Comparison of ENCODE assay signal across 21 mouse cellular contexts in the genomic region with DNA sequence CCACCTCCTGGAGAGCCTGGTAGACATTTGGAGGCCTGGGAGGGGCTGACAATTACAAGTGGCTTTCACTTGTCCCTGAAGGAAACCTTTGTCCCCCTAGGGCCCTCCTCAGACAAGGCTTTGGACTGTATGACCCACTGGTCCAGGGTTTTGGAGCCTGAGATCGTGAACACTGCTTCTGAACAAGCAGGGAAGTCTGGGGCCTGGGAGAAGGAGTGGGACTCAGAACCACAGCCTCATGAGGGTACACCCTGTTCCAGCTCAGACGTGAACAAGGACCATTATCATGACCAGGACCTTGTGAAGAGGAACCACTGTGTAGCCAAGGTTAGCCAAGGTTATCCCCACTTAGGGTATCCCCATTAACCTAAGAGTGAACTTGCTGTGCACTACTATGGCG. TPM values are rescaled to one million over a fixed set of nuclear protein-coding genes. Genes with fewer than 3 reads are reported as not detected.
DNase-seq lines count a peak whose midpoint lies in the region; ATAC-seq lines count a peak whose summit lies in the region.
"Had no signal": no experiment of that assay in that cellular context is flagged by ENCODE, and none has a peak within 500 bp of the region (broad histone marks: within the 10 kb centered on the region; RNA-seq: fewer than 3 reads in every experiment).

No protein-coding gene starts in this region.

- no peak overlapping the region for H3K4me3 ChIP-seq in midbrain, embryonic 11.5 days (ENCODE audit: low read depth, low read length)
- H3K4me3 ChIP-seq in midbrain, embryonic 15.5 days: no peak overlapping the region
- H3K4me3 ChIP-seq: embryonic facial prominence, embryonic 13.5 days; embryonic facial prominence, embryonic 15.5 days; erythroblast, embryonic 14.5 days; forebrain, embryonic 10.5 days; forebrain, embryonic 12.5 days had no signal

- H3K9me3 ChIP-seq in midbrain, embryonic 11.5 days (ENCODE audit: control insufficient read depth, low read length): no peaks in the 10 kb centered on the region
- no peaks in the 10 kb centered on the region for H3K9me3 ChIP-seq in midbrain, embryonic 15.5 days
- H3K9me3 ChIP-seq: embryonic facial prominence, embryonic 13.5 days; embryonic facial prominence, embryonic 15.5 days; forebrain, embryonic 10.5 days; forebrain, embryonic 12.5 days had no signal

- H3K9ac ChIP-seq in midbrain, embryonic 11.5 days (ENCODE audit: low read length): no peak overlapping the region
- H3K9ac ChIP-seq in midbrain, embryonic 15.5 days: no peak overlapping the region
- H3K9ac ChIP-seq: embryonic facial prominence, embryonic 13.5 days; embryonic facial prominence, embryonic 15.5 days; forebrain, embryonic 12.5 days had no signal

- H3K4me2 ChIP-seq in midbrain, embryonic 11.5 days: no peak overlapping the region
- H3K4me2 ChIP-seq in midbrain, embryonic 15.5 days: no peak overlapping the region
- H3K4me2 ChIP-seq: embryonic facial prominence, embryonic 13.5 days; embryonic facial prominence, embryonic 15.5 days; forebrain, embryonic 12.5 days had no signal

- peaks cover 11% of the 10 kb centered on the region for H3K4me1 ChIP-seq in midbrain, embryonic 11.5 days (ENCODE audit: control insufficient read depth, insufficient read depth, low read length)
- H3K4me1 ChIP-seq in midbrain, embryonic 15.5 days: peaks cover 14% of the 10 kb centered on the region

- 0 out of 2 replicates have a peak, but pooled peaks cover under 1% of the 10 kb centered on the region for H3K27me3 ChIP-seq in midbrain, embryonic 11.5 days (ENCODE audit: control insufficient read depth, insufficient read depth, low read length)
- H3K27me3 ChIP-seq in midbrain, embryonic 15.5 days (replicated peaks): no peaks in the 10 kb centered on the region
- H3K27me3 ChIP-seq: embryonic facial prominence, embryonic 13.5 days; embryonic facial prominence, embryonic 15.5 days had no signal

- H3K27ac ChIP-seq in midbrain, embryonic 11.5 days (ENCODE audit: low read depth, low read length): no peak overlapping the region
- no peak overlapping the region for H3K27ac ChIP-seq in midbrain, embryonic 15.5 days
- H3K27ac ChIP-seq: embryonic facial prominence, embryonic 13.5 days; embryonic facial prominence, embryonic 15.5 days; forebrain, embryonic 10.5 days; forebrain, embryonic 12.5 days had no signal

- H3K36me3 ChIP-seq in midbrain, embryonic 11.5 days (ENCODE audit: control insufficient read depth, insufficient read depth, low read length): no peaks in the 10 kb centered on the region
- 0 out of 2 replicates have a peak, but pooled peaks cover 3% of the 10 kb centered on the region for H3K36me3 ChIP-seq in midbrain, embryonic 15.5 days (replicated peaks)

- DNase-seq in heart, adult 11 months: peak; percentile 90
- DNase-seq in heart, adult 8-10 months (ENCODE audit: low spot score): no peak
- DNase-seq in midbrain, embryonic 11.5 days (ENCODE audit: low spot score, missing footprints): peak; percentile 31
- DNase-seq: adrenal gland, adult 2 months; adrenal gland, postnatal 10 days; adrenal gland, postnatal 25 days; cerebellum, adult 18-20 months; cerebellum, adult 8-10 months; cerebellum, adult 9-11 months; cerebellum, postnatal 14 days; cerebellum, postnatal 36 days; embryo, embryonic 11 days had no signal

- 79% methylated on average over 3 of the region's 3 CpGs for WGBS in midbrain, embryonic 11.5 days
- 92% methylated on average over 3 of the region's 3 CpGs for WGBS in midbrain, embryonic 15.5 days

- ATAC-seq in midbrain, embryonic 11.5 days (ENCODE audit: low FRiP score): no peak
- ATAC-seq in midbrain, embryonic 15.5 days (replicated peaks): no peak
- ATAC-seq: forebrain, embryonic 14.5 days; forebrain, embryonic 16.5 days had no signal

RNA-seq across cellular contexts. Expression of gene Tmem205, which starts 1.9 kb away (rescaled TPM):
- total RNA-seq in heart, adult 8-10 months (2022): 10 to 100 TPM; 80.1 to 91.4 (median 86.9) TPM
- 30.6 and 35.7 TPM in 2 replicates for polyA plus RNA-seq in midbrain, embryonic 11.5 days (2014; fragmentation: Nextera tagmentation; extraction: Ambion mirVana)
- polyA plus RNA-seq in midbrain, embryonic 15.5 days (2015; fragmentation: Nextera tagmentation; extraction: Ambion mirVana): 49.3 and 52.4 TPM in 2 replicates

RNA-seq across cellular contexts. Expression of gene Ccdc159, which starts 1.9 kb away (rescaled TPM):
- total RNA-seq in heart, adult 8-10 months (2022): 1 to 10 TPM; 4.9 to 7.4 (median 5.6) TPM
- polyA plus RNA-seq in midbrain, embryonic 11.5 days (2014; fragmentation: Nextera tagmentation; extraction: Ambion mirVana): 2.4 and 3.4 TPM in 2 replicates
- 13.4 and 14.1 TPM in 2 replicates for polyA plus RNA-seq in midbrain, embryonic 15.5 days (2015; fragmentation: Nextera tagmentation; extraction: Ambion mirVana)
- total RNA-seq: common myeloid progenitor, adult 5-6 weeks had no signal
- polyA plus RNA-seq: erythroblast, embryonic 14.5 days had no signal

RNA-seq across cellular contexts. Expression of gene Plppr2, which starts 7.6 kb away (rescaled TPM):
- 1 to 10 TPM; 2.1 to 3.8 (median 3.2) TPM for total RNA-seq in heart, adult 8-10 months (2022)
- polyA plus RNA-seq in midbrain, embryonic 11.5 days (2014; fragmentation: Nextera tagmentation; extraction: Ambion mirVana): 19.1 and 22.2 TPM in 2 replicates
- polyA plus RNA-seq in midbrain, embryonic 15.5 days (2015; fragmentation: Nextera tagmentation; extraction: Ambion mirVana): 116 and 120 TPM in 2 replicates

RNA-seq across cellular contexts. Expression of gene Rab3d, which starts 11.2 kb away (rescaled TPM):
- total RNA-seq in heart, adult 8-10 months (2022): 10 to 100 TPM; 13.2 to 16.4 (median 15.4) TPM
- polyA plus RNA-seq in midbrain, embryonic 11.5 days (2014; fragmentation: Nextera tagmentation; extraction: Ambion mirVana): 7.8 and 9.1 TPM in 2 replicates
- 15.4 and 15.5 TPM in 2 replicates for polyA plus RNA-seq in midbrain, embryonic 15.5 days (2015; fragmentation: Nextera tagmentation; extraction: Ambion mirVana)

RNA-seq across cellular contexts. Expression of gene Swsap1, which starts 26.3 kb away (rescaled TPM):
- total RNA-seq in heart, adult 8-10 months (2022): 1 to 10 TPM; 8.5 to 8.9 (median 8.7) TPM
- polyA plus RNA-seq in midbrain, embryonic 11.5 days (2014; fragmentation: Nextera tagmentation; extraction: Ambion mirVana): 20.3 and 22.3 TPM in 2 replicates
- 10.5 TPM in 2 replicates for polyA plus RNA-seq in midbrain, embryonic 15.5 days (2015; fragmentation: Nextera tagmentation; extraction: Ambion mirVana)
